Mouse (Mus musculus) right cerebral cortex, postnatal 4 days (tissue): ENCODE results near the gene Olfr1029.
"Not testable (repeated sequence)": the region's sequence is repeated elsewhere in the genome, so short reads cannot be mapped to it uniquely, and the experiment has no call there.

ENCODE experiments used
- DNase-seq: peaks from one replicate; pipeline ENCODE4 v3.0.0-alpha.2; 2022

Gene Olfr1029

DNA sequence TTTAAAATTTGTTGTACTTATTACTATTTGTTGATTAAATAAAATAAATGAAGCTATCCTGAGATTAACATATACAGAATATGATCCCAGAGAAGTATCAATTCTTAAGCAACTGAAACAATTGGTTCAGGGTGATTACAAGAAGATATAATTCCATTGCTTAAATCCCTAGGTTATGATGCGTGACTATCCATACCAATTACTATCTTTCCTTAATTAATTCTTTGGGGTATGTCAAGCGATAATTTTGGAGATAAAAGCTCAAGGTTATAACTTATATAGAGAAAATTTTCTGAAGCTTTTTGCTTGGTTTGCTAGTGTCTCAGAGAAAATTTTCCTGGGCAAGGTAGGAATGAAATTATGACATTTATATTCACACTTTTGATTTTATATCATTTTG, at the start of gene Olfr1029:
Gene Olfr1029 (plus strand): TSS at position 301 of the 400 bp plus-strand sequence.
- DNase-seq, result no peak

DNA sequence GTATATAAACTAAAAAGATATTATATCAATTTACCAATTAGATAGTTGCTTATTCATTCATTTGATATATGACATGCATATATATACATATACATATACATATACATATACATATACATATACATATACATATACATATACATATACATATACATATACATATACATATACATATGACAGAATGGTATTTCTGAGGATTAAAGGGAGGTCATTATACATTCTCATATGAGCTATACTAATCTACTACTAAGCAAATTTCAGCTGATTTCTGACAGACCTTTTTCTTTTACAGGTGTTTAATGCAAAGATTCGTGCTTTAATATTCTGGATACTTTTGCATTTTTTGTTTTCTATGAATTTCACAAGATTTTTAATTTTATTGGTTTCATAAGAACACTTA, 23.6 kb upstream of the Olfr1029 start, which contains the start of gene Olfr1028:
Gene Olfr1028 (plus strand): TSS at position 301 of the 400 bp plus-strand sequence.
- DNase-seq, result no peak

DNA sequence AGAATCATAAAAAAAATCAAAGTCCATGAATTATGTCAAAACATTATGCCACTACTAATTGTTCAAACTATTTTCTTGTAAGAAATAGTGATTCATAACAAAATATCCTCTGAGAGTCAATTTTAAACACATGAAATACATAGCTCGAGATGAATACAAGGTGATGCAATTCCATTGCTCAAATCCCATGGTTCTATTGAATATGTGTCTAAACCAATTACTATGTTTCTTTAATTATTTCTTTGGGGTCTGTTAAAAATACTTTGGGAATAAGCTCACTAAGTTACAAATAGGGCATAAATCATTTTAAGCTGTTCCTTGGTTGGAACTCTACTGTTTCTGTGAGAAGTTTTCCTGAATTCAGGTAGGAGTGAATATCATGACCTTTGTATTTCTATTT, 5.3 kb downstream of the Olfr1029 start, which contains the start of gene Olfr1030:
Gene Olfr1030 (plus strand): TSS at position 301 of the 400 bp plus-strand sequence.
- DNase-seq, result no peak

DNA sequence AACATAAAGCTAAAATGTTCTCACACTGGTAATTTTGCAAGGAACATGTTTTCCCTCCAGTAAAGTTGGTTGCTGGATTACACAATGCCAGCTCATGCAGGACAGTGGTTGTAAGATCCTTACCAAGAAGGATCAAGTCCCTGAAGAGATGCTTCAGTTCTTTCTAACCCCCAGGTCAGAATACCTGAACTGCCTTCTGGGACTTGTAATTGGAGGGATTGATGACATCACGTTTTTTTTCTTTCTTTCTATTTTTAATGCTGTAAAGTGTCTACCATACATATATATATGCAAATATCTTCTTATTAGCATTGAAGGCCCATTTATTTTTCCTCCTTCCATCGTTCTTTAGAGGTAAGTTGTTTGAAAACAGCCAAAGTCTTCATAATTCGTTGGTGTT, 16.3 kb downstream of the Olfr1029 start, which contains the start of gene Olfr1031:
Gene Olfr1031 (plus strand): TSS at position 301 of the 400 bp plus-strand sequence.
- DNase-seq, result no peak

DNA sequence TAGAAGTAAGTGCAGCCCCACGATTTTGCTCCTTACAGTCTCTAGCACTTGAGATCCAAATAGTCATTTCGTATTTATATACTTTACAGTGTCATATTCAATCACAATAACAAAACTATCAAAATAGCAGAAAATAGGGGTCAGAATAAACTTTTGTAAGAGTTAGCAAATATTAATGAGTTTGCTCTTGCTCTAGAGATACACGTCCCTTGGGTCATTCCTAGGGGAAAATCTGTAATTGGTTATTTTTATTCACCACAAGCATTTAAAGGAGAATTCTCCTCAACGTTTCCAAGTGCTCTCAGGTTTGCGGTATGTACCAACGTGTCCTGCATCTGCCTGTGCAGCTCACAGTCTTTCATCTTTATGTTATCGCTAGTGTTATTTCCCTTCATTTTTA, 31.5 kb downstream of the Olfr1029 start, which contains the start of gene Olfr1032:
Gene Olfr1032 (plus strand): TSS at position 301 of the 400 bp plus-strand sequence.
- no peak for DNase-seq

DNA sequence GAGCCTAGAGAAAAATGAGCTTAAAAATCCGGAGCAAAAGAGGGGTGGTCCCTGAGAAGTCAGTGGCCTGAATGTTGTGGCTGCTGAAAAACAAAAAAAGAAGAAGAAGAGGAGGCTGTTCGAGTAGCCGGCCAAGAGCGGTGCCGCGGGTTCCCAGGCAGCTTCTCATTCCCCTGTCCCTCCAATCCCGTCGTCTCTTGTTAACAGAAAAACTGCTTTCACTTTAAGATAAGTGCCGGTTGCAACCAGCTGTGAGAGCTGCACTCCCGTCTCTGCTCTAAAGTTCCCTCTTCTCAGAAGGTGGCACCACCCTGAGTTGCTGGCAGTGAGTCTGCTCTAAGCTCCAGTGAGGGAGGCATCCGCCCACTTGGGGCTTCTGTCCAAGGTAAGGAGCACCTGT, 46.7 kb downstream of the Olfr1029 start, which contains the start of gene Olfr1033:
Gene Olfr1033 (plus strand): TSS at position 228 of the 400 bp plus-strand sequence.
- not testable (repeated sequence) for DNase-seq

DNA sequence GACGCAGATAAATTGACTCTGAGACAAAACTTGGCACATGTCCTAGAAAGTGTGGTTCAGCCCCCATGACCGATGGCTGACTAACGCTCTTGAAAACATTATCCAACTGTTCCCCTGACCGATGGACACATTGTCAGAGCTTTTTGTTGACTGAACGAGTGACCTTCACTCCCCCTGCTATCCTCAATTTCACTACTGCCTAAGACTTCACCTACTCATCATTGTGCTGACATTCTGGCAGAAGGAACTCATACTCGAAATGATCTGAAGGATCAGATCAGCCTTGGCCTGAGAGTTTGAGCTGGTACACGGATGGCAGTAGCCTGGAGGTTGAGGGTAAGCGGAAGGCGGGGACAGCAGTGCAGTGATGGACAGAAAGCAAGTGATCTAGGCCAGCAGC, 47.8 kb downstream of the Olfr1029 start:
- DNase-seq, result not testable (repeated sequence)
